Comparison of ENCODE assay signal across 8 mouse cellular contexts in genomic region chr3:106448571-106448970, GRCm38 (mm10). TPM values are rescaled to one million over a fixed set of nuclear protein-coding genes. Genes with fewer than 3 reads are reported as not detected.
DNase-seq lines count a peak whose midpoint lies in the region; ATAC-seq and TF ChIP-seq lines count a peak whose summit lies in the region.

No protein-coding gene starts in this region.

- TF ChIP-seq EP300 in heart, adult 2 months (IDR thresholded peaks at IDR 0.05; ENCODE audit: insufficient read depth, low read depth, low read length): no peak

- no peaks in the 10 kb centered on the region for H3K4me1 ChIP-seq in heart, adult 2 months (ENCODE audit: control insufficient read depth, insufficient read depth, low read length)
- H3K4me1 ChIP-seq in hindbrain, embryonic 14.5 days (replicated peaks; ENCODE audit: control insufficient read depth, insufficient read depth, low read length): no peaks in the 10 kb centered on the region
- H3K4me1 ChIP-seq in midbrain, embryonic 15.5 days: no peaks in the 10 kb centered on the region

- no peak overlapping the region for H3K27ac ChIP-seq in heart, adult 2 months
- H3K27ac ChIP-seq in hindbrain, embryonic 14.5 days: no peak overlapping the region
- no peak overlapping the region for H3K27ac ChIP-seq in midbrain, embryonic 15.5 days

- no peak overlapping the region for H3K4me2 ChIP-seq in hindbrain, embryonic 14.5 days (replicated peaks)
- H3K4me2 ChIP-seq in midbrain, embryonic 15.5 days: no peak overlapping the region

- no peaks in the 10 kb centered on the region for H3K27me3 ChIP-seq in heart, adult 2 months (ENCODE audit: control insufficient read depth, insufficient read depth, low read length)
- H3K27me3 ChIP-seq in hindbrain, embryonic 14.5 days (ENCODE audit: control insufficient read depth, insufficient read depth, low read length): no peaks in the 10 kb centered on the region
- H3K27me3 ChIP-seq in midbrain, embryonic 15.5 days (replicated peaks): no peaks in the 10 kb centered on the region

- no peaks in the 10 kb centered on the region for H3K9me3 ChIP-seq in hindbrain, embryonic 14.5 days (ENCODE audit: control insufficient read depth, low read length)
- no peaks in the 10 kb centered on the region for H3K9me3 ChIP-seq in midbrain, embryonic 15.5 days

- peak; percentile 82; the same call in 1 of the 2 replicates for ATAC-seq in hindbrain, embryonic 14.5 days (ENCODE audit: low FRiP score)
- ATAC-seq in midbrain, embryonic 15.5 days (replicated peaks): peak; percentile 87

- no peak for DNase-seq in heart, adult 2 months
- DNase-seq in heart, postnatal 25 days (ENCODE audit: low spot score): no peak
- peak; percentile 78 for DNase-seq in NIH3T3 (ENCODE audit: low read depth)
- DNase-seq in embryo, embryonic 10 days (ENCODE audit: low spot score): peak; percentile 72
- DNase-seq in hindbrain, embryonic 14.5 days (ENCODE audit: low spot score): peak; percentile 72
- peak; percentile 19 to 44 for DNase-seq in layer of hippocampus, postnatal 10 days (ENCODE audit: low spot score in 2 of 2)
- DNase-seq in thymus, postnatal 36 days: peak; percentile 25 to 35

- no peak overlapping the region for H3K4me3 ChIP-seq in heart, adult 2 months
- H3K4me3 ChIP-seq in hindbrain, embryonic 14.5 days (replicated peaks; ENCODE audit: low read length): no peak overlapping the region
- H3K4me3 ChIP-seq in midbrain, embryonic 15.5 days: no peak overlapping the region

- intact Hi-C loops in heart, adult 2 months (cut with DNase I): loop anchor here (2.0 kb wide), 1 partner anchor 456 kb away; no protein-coding TSS in a partner anchor
- intact Hi-C loops in heart, postnatal 25 days (cut with DNase I): loop anchor here (2.0 to 5.0 kb wide), 2 partner anchors 456 to 776 kb away; no protein-coding TSS in a partner anchor

- no peak for TF ChIP-seq POLR2A in heart, adult 2 months (IDR thresholded peaks at IDR 0.05; ENCODE audit: insufficient read depth, low read depth, low read length)

- no peaks in the 10 kb centered on the region for H3K36me3 ChIP-seq in heart, adult 2 months (ENCODE audit: control insufficient read depth, insufficient read depth, low read length)
- H3K36me3 ChIP-seq in hindbrain, embryonic 14.5 days (replicated peaks; ENCODE audit: control insufficient read depth, insufficient read depth): no peaks in the 10 kb centered on the region
- no peaks in the 10 kb centered on the region for H3K36me3 ChIP-seq in midbrain, embryonic 15.5 days (replicated peaks)

- H3K9ac ChIP-seq in heart, adult 2 months (ENCODE audit: low read depth, low read length): no peak overlapping the region
- no peak overlapping the region for H3K9ac ChIP-seq in hindbrain, embryonic 14.5 days
- H3K9ac ChIP-seq in midbrain, embryonic 15.5 days: no peak overlapping the region

- TF ChIP-seq CTCF in heart, adult 2 months (IDR thresholded peaks at IDR 0.05): peak; percentile 84

- no peaks in the 10 kb centered on the region for H3K79me2 ChIP-seq in heart, adult 2 months (replicated peaks; ENCODE audit: control insufficient read depth, insufficient read depth, low read length)

RNA-seq across cellular contexts. Expression of gene Dennd2d, which starts 33.6 kb away (rescaled TPM):
- under 1 TPM; 0.45 to 0.57 TPM for total RNA-seq in heart, adult 2 months (2021)
- 0.91 and 1.9 TPM in 2 replicates for polyA plus RNA-seq in heart, adult 2 months (2012; rRNA removed)
- under 1 TPM; 0.70 to 0.89 TPM for total RNA-seq in heart, postnatal 25 days (2021)
- polyA plus RNA-seq in hindbrain, embryonic 14.5 days (2014; fragmentation: Nextera tagmentation; extraction: Ambion mirVana): 0.58 and 1.1 TPM in 2 replicates
- total RNA-seq in layer of hippocampus, postnatal 10 days (2021): under 1 TPM; 0.27 to 0.46 TPM
- 0.67 and 0.78 TPM in 2 replicates for polyA plus RNA-seq in midbrain, embryonic 15.5 days (2015; fragmentation: Nextera tagmentation; extraction: Ambion mirVana)

RNA-seq across cellular contexts. Expression of gene Chil6, which starts 42.6 kb away (rescaled TPM):
- not detected for total RNA-seq in heart, adult 2 months (2021)
- polyA plus RNA-seq in heart, adult 2 months (2012; rRNA removed): not detected in 2 replicates
- total RNA-seq in heart, postnatal 25 days (2021): not detected
- not detected in 2 replicates for polyA plus RNA-seq in hindbrain, embryonic 14.5 days (2014; fragmentation: Nextera tagmentation; extraction: Ambion mirVana)
- total RNA-seq in layer of hippocampus, postnatal 10 days (2021): not detected
- not detected in 2 replicates for polyA plus RNA-seq in midbrain, embryonic 15.5 days (2015; fragmentation: Nextera tagmentation; extraction: Ambion mirVana)

Comparison
In these comparisons a context has a peak if more than half of its experiments do, and no peak if none do; other contexts are left out.
1. DNase-seq: peak in NIH3T3 (single experiment), embryo, embryonic 10 days (single experiment), hindbrain, embryonic 14.5 days (single experiment), layer of hippocampus, postnatal 10 days (2 of 2) and thymus, postnatal 36 days (2 of 2); none in heart, adult 2 months (0 of 2) and heart, postnatal 25 days (single experiment).